In the genomic region with DNA sequence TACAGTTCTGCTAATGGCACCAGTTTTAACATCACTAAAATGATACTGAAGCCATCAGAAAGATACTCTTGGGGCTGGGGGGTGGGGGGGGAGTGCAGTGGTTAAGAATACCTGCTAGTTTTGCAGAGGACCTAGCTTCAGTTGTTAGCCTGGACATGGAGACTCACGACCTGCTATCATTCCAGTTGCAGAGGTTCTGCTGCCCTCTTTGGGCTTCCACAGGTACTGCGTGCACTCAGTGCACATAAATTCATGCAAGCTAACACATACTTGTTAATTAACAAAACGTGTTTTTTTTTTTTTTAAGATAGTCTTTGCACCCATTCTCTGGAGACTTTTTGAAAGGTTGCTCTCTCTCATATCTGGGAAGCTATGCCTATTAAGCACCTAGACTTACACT, we compare ENCODE assay signal across 16 mouse cellular contexts. TPM values are rescaled to one million over a fixed set of nuclear protein-coding genes. Genes with fewer than 3 reads are reported as not detected.
DNase-seq lines count a peak whose midpoint lies in the region; ATAC-seq and TF ChIP-seq lines count a peak whose summit lies in the region.
"Had no signal": no experiment of that assay in that cellular context is flagged by ENCODE, and none has a peak within 500 bp of the region (broad histone marks: within the 10 kb centered on the region; RNA-seq: fewer than 3 reads in every experiment).

No protein-coding gene starts in this region.

- H3K4me1 ChIP-seq in hindbrain, embryonic 10.5 days (replicated peaks), result no peaks in the 10 kb centered on the region
- H3K4me1 ChIP-seq in hindbrain, embryonic 13.5 days (replicated peaks), result no peaks in the 10 kb centered on the region
- H3K4me1 ChIP-seq in liver, embryonic 14.5 days (replicated peaks; ENCODE audit: control insufficient read depth in 2 of 2, insufficient read depth in 2 of 2, low read length in 1 of 2), result no peaks in the 10 kb centered on the region
- H3K4me1 ChIP-seq in liver, embryonic 11.5 days (replicated peaks; ENCODE audit: control insufficient read depth, insufficient read depth, low read length), result no peaks in the 10 kb centered on the region
- no peaks in the 10 kb centered on the region for H3K4me1 ChIP-seq in E14TG2a.4 (replicated peaks; ENCODE audit: low read depth, low read length)
- no peaks in the 10 kb centered on the region for H3K4me1 ChIP-seq in cortical plate, adult 2 months (ENCODE audit: control insufficient read depth, insufficient read depth, low read length)
- H3K4me1 ChIP-seq: hindbrain, embryonic 12.5 days; neural tube, embryonic 15.5 days had no signal

- no peak overlapping the region for H3K9ac ChIP-seq in hindbrain, embryonic 13.5 days
- H3K9ac ChIP-seq in liver, embryonic 14.5 days (replicated peaks), result no peak overlapping the region
- no peak overlapping the region for H3K9ac ChIP-seq in liver, embryonic 11.5 days (ENCODE audit: low read depth, low read length)
- H3K9ac ChIP-seq: hindbrain, embryonic 12.5 days; neural tube, embryonic 15.5 days had no signal

- no peak overlapping the region for H3K4me2 ChIP-seq in hindbrain, embryonic 13.5 days
- H3K4me2 ChIP-seq in liver, embryonic 14.5 days (ENCODE audit: low read depth), result no peak overlapping the region
- H3K4me2 ChIP-seq in liver, embryonic 11.5 days, result no peak overlapping the region
- H3K4me2 ChIP-seq: hindbrain, embryonic 12.5 days; neural tube, embryonic 15.5 days had no signal

- no peak overlapping the region for H3K27ac ChIP-seq in hindbrain, embryonic 10.5 days
- H3K27ac ChIP-seq in hindbrain, embryonic 13.5 days, result no peak overlapping the region
- no peak overlapping the region for H3K27ac ChIP-seq in liver, embryonic 14.5 days
- no peak overlapping the region for H3K27ac ChIP-seq in liver, embryonic 11.5 days (ENCODE audit: low read depth, low read length)
- H3K27ac ChIP-seq in cortical plate, adult 2 months (ENCODE audit: insufficient read depth, low read length), result no peak overlapping the region
- H3K27ac ChIP-seq: hindbrain, embryonic 12.5 days; neural tube, embryonic 15.5 days had no signal

- 59% methylated on average over 3 of the region's 3 CpGs for WGBS in hindbrain, embryonic 10.5 days
- 65% methylated on average over 3 of the region's 3 CpGs for WGBS in hindbrain, embryonic 13.5 days
- WGBS in liver, embryonic 14.5 days (ENCODE audit: insufficient replicate concordance), result 47% methylated on average over 3 of the region's 3 CpGs
- 66% methylated on average over 3 of the region's 3 CpGs for WGBS in liver, embryonic 11.5 days

- no peak for ATAC-seq in hindbrain, embryonic 13.5 days (ENCODE audit: low FRiP score)
- no peak for ATAC-seq in liver, embryonic 14.5 days (ENCODE audit: insufficient read depth)
- ATAC-seq in liver, embryonic 11.5 days (replicated peaks; ENCODE audit: low FRiP score), result no peak
- ATAC-seq: activated CD4-positive, CD25-positive, alpha-beta regulatory T cell, adult 4 months; CD4-positive, CD25-positive, alpha-beta regulatory T cell, adult 4 months; midbrain, embryonic 16.5 days had no signal

- no peak for TF ChIP-seq POLR2A in cortical plate, adult 2 months (IDR thresholded peaks at IDR 0.05; ENCODE audit: extremely low read depth, insufficient read depth, low read length)

- H3K27me3 ChIP-seq in hindbrain, embryonic 10.5 days (ENCODE audit: insufficient read depth, poor library complexity, severe bottlenecking), result no peaks in the 10 kb centered on the region
- no peaks in the 10 kb centered on the region for H3K27me3 ChIP-seq in hindbrain, embryonic 13.5 days
- no peaks in the 10 kb centered on the region for H3K27me3 ChIP-seq in liver, embryonic 14.5 days (ENCODE audit: control insufficient read depth, insufficient read depth, low read length)
- no peaks in the 10 kb centered on the region for H3K27me3 ChIP-seq in liver, embryonic 11.5 days (replicated peaks; ENCODE audit: control insufficient read depth, insufficient read depth, low read length)
- no peaks in the 10 kb centered on the region; the same call in 1 of the 2 replicates for H3K27me3 ChIP-seq in E14TG2a.4 (ENCODE audit: insufficient read depth, low read length)
- H3K27me3 ChIP-seq: hindbrain, embryonic 12.5 days; neural tube, embryonic 15.5 days had no signal

- peak; percentile 48 for TF ChIP-seq CTCF in liver, embryonic 14.5 days (IDR thresholded peaks at IDR 0.05; ENCODE audit: low read depth)
- TF ChIP-seq CTCF in E14TG2a.4 (conservative IDR thresholded peaks at IDR 0.05; ENCODE audit: low read length), result peak; percentile 94
- TF ChIP-seq CTCF in cortical plate, adult 2 months (IDR thresholded peaks at IDR 0.05; ENCODE audit: extremely low read depth, insufficient read depth, low read length), result 0 out of 2 replicates have a peak, but pooled peaks have one; percentile 13

- H3K36me3 ChIP-seq in hindbrain, embryonic 10.5 days, result no peaks in the 10 kb centered on the region
- H3K36me3 ChIP-seq in hindbrain, embryonic 13.5 days, result peaks cover 13% of the 10 kb centered on the region
- no peaks in the 10 kb centered on the region for H3K36me3 ChIP-seq in liver, embryonic 14.5 days (replicated peaks; ENCODE audit: control insufficient read depth, insufficient read depth, low read depth)
- no peaks in the 10 kb centered on the region for H3K36me3 ChIP-seq in liver, embryonic 11.5 days (ENCODE audit: control insufficient read depth, insufficient read depth, low read length)
- no peaks in the 10 kb centered on the region for H3K36me3 ChIP-seq in E14TG2a.4 (ENCODE audit: insufficient read depth, low read length)
- H3K36me3 ChIP-seq: hindbrain, embryonic 12.5 days had no signal

- TF ChIP-seq EP300 in liver, embryonic 14.5 days (IDR thresholded peaks at IDR 0.05; ENCODE audit: low read depth), result no peak

- no peak overlapping the region for H3K4me3 ChIP-seq in hindbrain, embryonic 10.5 days
- H3K4me3 ChIP-seq in hindbrain, embryonic 13.5 days, result no peak overlapping the region
- H3K4me3 ChIP-seq in liver, embryonic 14.5 days (ENCODE audit: insufficient read depth in 1 of 2, low read depth in 2 of 2, low read length in 2 of 2), result no peak overlapping the region
- H3K4me3 ChIP-seq in liver, embryonic 11.5 days (ENCODE audit: low read depth, low read length), result no peak overlapping the region
- no peak overlapping the region for H3K4me3 ChIP-seq in E14TG2a.4 (replicated peaks; ENCODE audit: low read length)
- H3K4me3 ChIP-seq in cortical plate, adult 2 months (ENCODE audit: insufficient read depth, low read length), result no peak overlapping the region
- H3K4me3 ChIP-seq: hindbrain, embryonic 12.5 days; neural tube, embryonic 15.5 days had no signal

- DNase-seq in hindbrain, embryonic 10.5 days (ENCODE audit: low spot score), result peak; percentile 14
- DNase-seq in liver, embryonic 14.5 days (ENCODE audit: low read depth in 3 of 3, low spot score in 3 of 3), result no peak
- DNase-seq in liver, embryonic 11.5 days (ENCODE audit: low spot score), result no peak
- no peak for DNase-seq in frontal cortex, postnatal 10 days (ENCODE audit: low spot score in 2 of 2)
- DNase-seq: cerebellum, adult 8-10 months; lung, postnatal 4 days; right cerebral cortex, adult 18-20 months had no signal

- H3K9me3 ChIP-seq in hindbrain, embryonic 10.5 days, result peaks cover 6% of the 10 kb centered on the region; the same call in 1 of the 2 replicates
- peaks cover 11% of the 10 kb centered on the region; the same call in 1 of the 2 replicates for H3K9me3 ChIP-seq in hindbrain, embryonic 13.5 days
- no peaks in the 10 kb centered on the region for H3K9me3 ChIP-seq in liver, embryonic 14.5 days (ENCODE audit: control insufficient read depth, low read length)
- H3K9me3 ChIP-seq in liver, embryonic 11.5 days (ENCODE audit: control insufficient read depth, low read length), result 0 out of 2 replicates have a peak, but pooled peaks cover 4% of the 10 kb centered on the region
- H3K9me3 ChIP-seq in E14TG2a.4 (ENCODE audit: low read length), result peaks cover 8% of the 10 kb centered on the region
- H3K9me3 ChIP-seq: neural tube, embryonic 15.5 days had no signal

RNA-seq across cellular contexts. Expression of a gene that starts 8.8 kb away (rescaled TPM):
- polyA plus RNA-seq in hindbrain, embryonic 10.5 days (2016; fragmentation: Nextera tagmentation; extraction: Ambion mirVana), result 1.0 and 2.8 TPM in 2 replicates
- polyA plus RNA-seq in hindbrain, embryonic 13.5 days (2015; fragmentation: Nextera tagmentation; extraction: Ambion mirVana), result 20.6 and 23.2 TPM in 2 replicates
- 0.70 and 1.1 TPM in 2 replicates for polyA plus RNA-seq in liver, embryonic 14.5 days (2012; rRNA removed)
- 0.64 and 0.70 TPM in 2 replicates for polyA plus RNA-seq in liver, embryonic 14.5 days (2014; fragmentation: Nextera tagmentation; extraction: Ambion mirVana)
- polyA plus RNA-seq in liver, embryonic 11.5 days (2014; fragmentation: Nextera tagmentation; extraction: Ambion mirVana), result 0.26 and 0.60 TPM in 2 replicates
- 0.88 and 1.0 TPM in 2 replicates for polyA plus RNA-seq in cortical plate, adult 2 months (2012; rRNA removed)
- polyA plus RNA-seq: activated CD4-positive, CD25-positive, alpha-beta regulatory T cell, adult 4 months; CD4-positive, CD25-positive, alpha-beta regulatory T cell, adult 4 months; thymus, postnatal 0 days had no signal

RNA-seq across cellular contexts. Expression of a gene that starts 27.2 kb away (rescaled TPM):
- polyA plus RNA-seq in hindbrain, embryonic 10.5 days (2016; fragmentation: Nextera tagmentation; extraction: Ambion mirVana), result 0.16 and 0.48 TPM in 2 replicates
- 0.55 and 1.5 TPM in 2 replicates for polyA plus RNA-seq in hindbrain, embryonic 13.5 days (2015; fragmentation: Nextera tagmentation; extraction: Ambion mirVana)
- 0.15 TPM in 1 of 2 replicates, not detected in the other for polyA plus RNA-seq in liver, embryonic 14.5 days (2012; rRNA removed)
- polyA plus RNA-seq in liver, embryonic 14.5 days (2014; fragmentation: Nextera tagmentation; extraction: Ambion mirVana), result not detected in 2 replicates
- polyA plus RNA-seq in liver, embryonic 11.5 days (2014; fragmentation: Nextera tagmentation; extraction: Ambion mirVana), result 0.36 TPM in 1 of 2 replicates, not detected in the other
- polyA plus RNA-seq in cortical plate, adult 2 months (2012; rRNA removed), result 1.2 and 2.1 TPM in 2 replicates
- polyA plus RNA-seq: activated CD4-positive, CD25-positive, alpha-beta regulatory T cell, adult 4 months; CD4-positive, CD25-positive, alpha-beta regulatory T cell, adult 4 months had no signal

Comparison
In these comparisons a context has a peak if more than half of its experiments do, and no peak if none do; other contexts are left out.
1. CTCF ChIP-seq: peak in every context shown above with its lines; median percentile 94 in E14TG2a.4; 48 in liver, embryonic 14.5 days; 13 in cortical plate, adult 2 months.